Mouse (Mus musculus): ENCODE measurements around the gene Scgb1b27. TPM values are rescaled to one million over a fixed set of nuclear protein-coding genes. Genes with fewer than 3 reads are reported as not detected.

Gene Scgb1b27
- total RNA-seq (2023; ENCODE audit: inconsistent age), result not detected in 4 replicates

GRCm38 (mm10) chr7:34021183-34021582, at the start of gene Scgb1b27:
TSS of gene Scgb1b27 (plus strand) at chr7:34021483.

DNA sequence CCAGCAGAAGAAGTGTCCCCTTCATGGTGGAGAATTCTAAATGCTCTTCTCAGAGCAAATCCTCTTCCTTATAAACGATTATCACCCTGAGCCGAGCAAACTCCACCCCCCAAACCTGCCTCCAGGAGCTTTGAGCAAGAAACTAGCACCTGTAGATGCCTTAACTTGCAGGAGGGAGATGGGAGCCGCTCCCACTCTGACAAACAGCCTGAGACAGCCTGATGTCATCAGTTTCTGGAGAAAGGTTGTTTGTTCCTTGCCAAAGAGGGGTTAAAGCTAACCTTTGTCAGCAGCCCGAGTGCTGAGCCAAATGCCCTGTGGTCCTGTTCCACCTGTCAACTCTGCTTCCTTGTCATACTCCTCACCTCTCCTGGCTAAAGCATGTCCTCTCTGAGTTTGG, 7.4 kb upstream of the Scgb1b27 start, which contains the start of gene Scgb2b27:
Scgb2b27 (minus strand) TSS at position 101 of the 400 bp plus-strand sequence.

Other genes starting within 250 kb of the Scgb1b27 start
- not detected in 4 replicates for gene Scgb2b26, start 76.4 kb upstream of the Scgb1b27 start, total RNA-seq (2023; ENCODE audit: inconsistent age)
- gene Scgb2b27, start 7.5 kb upstream of the Scgb1b27 start, total RNA-seq (2023; ENCODE audit: inconsistent age), result not detected in 4 replicates
- gene Scgb1b30, start 73.9 kb downstream of the Scgb1b27 start, total RNA-seq (2023; ENCODE audit: inconsistent age), result not detected in 4 replicates
- not detected in 4 replicates for gene Wtip, start 111.8 kb downstream of the Scgb1b27 start, total RNA-seq (2023; ENCODE audit: inconsistent age)
- gene Uba2, start 148.1 kb downstream of the Scgb1b27 start, total RNA-seq (2023; ENCODE audit: inconsistent age), result 85.7 to 95.3 TPM (median 88.2 TPM) in 4 replicates
- gene Pdcd2l, start 175.2 kb downstream of the Scgb1b27 start, total RNA-seq (2023; ENCODE audit: inconsistent age), result 22.8 to 29.8 TPM (median 27.6 TPM) in 4 replicates
- gene Gpi1, start 208.9 kb downstream of the Scgb1b27 start, total RNA-seq (2023; ENCODE audit: inconsistent age), result 219 to 269 TPM (median 250 TPM) in 4 replicates
- not detected in 4 replicates for gene Gm6096, start 229.6 kb downstream of the Scgb1b27 start, total RNA-seq (2023; ENCODE audit: inconsistent age)

Measured in B cell, adult (primary cell).